ENCODE assay signal across 9 mouse cellular contexts in genomic region chr8:123334467-123334866, GRCm38 (mm10). TPM values are rescaled to one million over a fixed set of nuclear protein-coding genes. Genes with fewer than 3 reads are reported as not detected.
DNase-seq lines count a peak whose midpoint lies in the region; ATAC-seq lines count a peak whose summit lies in the region.
"Had no signal": no experiment of that assay in that cellular context is flagged by ENCODE, and none has a peak within 500 bp of the region (broad histone marks: within the 10 kb centered on the region; RNA-seq: fewer than 3 reads in every experiment).

No protein-coding gene starts in this region.

- H3K27ac ChIP-seq in hindbrain, embryonic 12.5 days = peak overlapping the region; percentile 92
- H3K27ac ChIP-seq in midbrain, embryonic 14.5 days (replicated peaks; ENCODE audit: low read depth, low read length) = peak overlapping the region; percentile 94; the same call in 1 of the 2 replicates

- peak overlapping the region; percentile 28 for H3K9ac ChIP-seq in hindbrain, embryonic 12.5 days
- H3K9ac ChIP-seq in midbrain, embryonic 14.5 days (replicated peaks; ENCODE audit: low read length) = peak overlapping the region; percentile 96

- peaks cover 3% of the 10 kb centered on the region; the same call in 1 of the 2 replicates for H3K27me3 ChIP-seq in hindbrain, embryonic 12.5 days
- no peaks in the 10 kb centered on the region for H3K27me3 ChIP-seq in midbrain, embryonic 14.5 days (ENCODE audit: control insufficient read depth, insufficient read depth, low read length)

- no peaks in the 10 kb centered on the region for H3K9me3 ChIP-seq in hindbrain, embryonic 12.5 days (replicated peaks)
- H3K9me3 ChIP-seq in midbrain, embryonic 14.5 days (ENCODE audit: control insufficient read depth, low read length) = no peaks in the 10 kb centered on the region

- H3K36me3 ChIP-seq in hindbrain, embryonic 12.5 days = no peaks in the 10 kb centered on the region
- 0 out of 2 replicates have a peak, but pooled peaks cover 6% of the 10 kb centered on the region for H3K36me3 ChIP-seq in midbrain, embryonic 14.5 days (ENCODE audit: control insufficient read depth, insufficient read depth, low read length)

- H3K4me3 ChIP-seq in hindbrain, embryonic 12.5 days = peak overlapping the region; percentile 83
- peak overlapping the region; percentile 94 for H3K4me3 ChIP-seq in midbrain, embryonic 14.5 days (replicated peaks; ENCODE audit: low read depth, low read length)

- 0% methylated on average over 1 of the region's 1 CpGs for WGBS in hindbrain, embryonic 12.5 days
- WGBS in midbrain, embryonic 14.5 days = 0% methylated on average over 1 of the region's 1 CpGs

- peak; percentile 37 for DNase-seq in embryo, embryonic 10.5 days (ENCODE audit: low spot score)
- no peak for DNase-seq in embryo, embryonic 10 days (ENCODE audit: low spot score)
- DNase-seq in ES-CJ7 (ENCODE audit: low read depth, low spot score) = peak; percentile 91
- no peak for DNase-seq in midbrain, embryonic 14.5 days
- DNase-seq in thymus, postnatal 4 days = no peak
- no peak for DNase-seq in layer of hippocampus, adult 8-10 months (ENCODE audit: low spot score in 2 of 2)
- DNase-seq: cerebellum, adult 11 months had no signal

- peaks cover 24% of the 10 kb centered on the region for H3K4me1 ChIP-seq in hindbrain, embryonic 12.5 days
- H3K4me1 ChIP-seq in midbrain, embryonic 14.5 days (ENCODE audit: control insufficient read depth, insufficient read depth, low read length) = peaks cover 19% of the 10 kb centered on the region

- peak overlapping the region; percentile 73 for H3K4me2 ChIP-seq in hindbrain, embryonic 12.5 days (replicated peaks)
- H3K4me2 ChIP-seq in midbrain, embryonic 14.5 days (ENCODE audit: low read length) = peak overlapping the region; percentile 73

- no peak for ATAC-seq in hindbrain, embryonic 12.5 days (ENCODE audit: low FRiP score)
- no peak for ATAC-seq in midbrain, embryonic 14.5 days (ENCODE audit: low FRiP score, low TSS enrichment)
- no peak for ATAC-seq in CD4-positive, CD25-positive, alpha-beta regulatory T cell, adult 4 months

RNA-seq across cellular contexts. Expression of gene Spire2, which starts 2.0 kb away (rescaled TPM):
- 28.9 and 32.2 TPM in 2 replicates for polyA plus RNA-seq in hindbrain, embryonic 12.5 days (2016; fragmentation: Nextera tagmentation; extraction: Ambion mirVana)
- polyA plus RNA-seq in midbrain, embryonic 14.5 days (2014; fragmentation: Nextera tagmentation; extraction: Ambion mirVana) = 32.8 and 36.0 TPM in 2 replicates
- not detected for polyA plus RNA-seq in CD4-positive, CD25-positive, alpha-beta regulatory T cell, adult 4 months (2017; shearing (Covaris generic))
- total RNA-seq in layer of hippocampus, adult 8-10 months (2022) = 10 to 100 TPM; 15.8 to 16.3 (median 16.0) TPM

RNA-seq across cellular contexts. Expression of gene Fanca, which starts 16.1 kb away (rescaled TPM):
- polyA plus RNA-seq in hindbrain, embryonic 12.5 days (2016; fragmentation: Nextera tagmentation; extraction: Ambion mirVana) = 20.9 and 21.0 TPM in 2 replicates
- polyA plus RNA-seq in midbrain, embryonic 14.5 days (2014; fragmentation: Nextera tagmentation; extraction: Ambion mirVana) = 8.0 and 9.2 TPM in 2 replicates
- 1 to 10 TPM; 5.9 to 7.9 TPM for polyA plus RNA-seq in CD4-positive, CD25-positive, alpha-beta regulatory T cell, adult 4 months (2017; shearing (Covaris generic))
- 1 to 10 TPM in 3 of 4 experiments, under 1 TPM in 1; 0.96 to 3.2 (median 3.0) TPM for total RNA-seq in layer of hippocampus, adult 8-10 months (2022)

RNA-seq across cellular contexts. Expression of gene Tcf25, which starts 39.1 kb away (rescaled TPM):
- polyA plus RNA-seq in hindbrain, embryonic 12.5 days (2016; fragmentation: Nextera tagmentation; extraction: Ambion mirVana) = 212 and 231 TPM in 2 replicates
- 254 and 294 TPM in 2 replicates for polyA plus RNA-seq in midbrain, embryonic 14.5 days (2014; fragmentation: Nextera tagmentation; extraction: Ambion mirVana)
- polyA plus RNA-seq in CD4-positive, CD25-positive, alpha-beta regulatory T cell, adult 4 months (2017; shearing (Covaris generic)) = 10 to 100 TPM; 83.1 to 91.9 TPM
- 100 to 1,000 TPM; 466 to 571 (median 498) TPM for total RNA-seq in layer of hippocampus, adult 8-10 months (2022)

Comparison
In these comparisons a context has a peak if more than half of its experiments do, and no peak if none do; other contexts are left out.
1. DNase-seq: peak in embryo, embryonic 10.5 days (single experiment) and ES-CJ7 (single experiment); none in embryo, embryonic 10 days (single experiment), midbrain, embryonic 14.5 days (single experiment), thymus, postnatal 4 days (single experiment) and layer of hippocampus, adult 8-10 months (0 of 2).
2. RNA of gene Spire2, which starts 2.0 kb away (polyA plus RNA-seq): 32.8 to 36.0 TPM in midbrain, embryonic 14.5 days and 28.9 to 32.2 TPM in hindbrain, embryonic 12.5 days; not detected in CD4-positive, CD25-positive, alpha-beta regulatory T cell, adult 4 months; every median in the first group is over 10 times any median in the second.